Mouse (Mus musculus) liver, embryonic 13.5 days (tissue): ENCODE measurements around the gene Nfix. TPM values are rescaled to one million over a fixed set of nuclear protein-coding genes. Genes with fewer than 3 reads are reported as not detected.

Source experiments
- ATAC-seq: fragments of 200-750 bp; cut with Nextera tagmentation; 2 replicates; pipeline ENCODE4 v1.8.0; 2017; ENCODE audit warnings: low read depth, mild to moderate bottlenecking, moderate number of reproducible peaks, moderate library complexity
- DNase-seq: peaks from one replicate; pipeline ENCODE4 v3.0.0; 2022
- H3K27ac ChIP-seq: fragments of 300-500 bp; sonication (generic); 2 replicates; pipeline ENCODE4 v1.5.1; 2015; ENCODE audit warnings: moderate library complexity, mild to moderate bottlenecking, inconsistent platforms
- H3K27me3 ChIP-seq: fragments of 300-500 bp; sonication (generic); 2 replicates; pipeline ENCODE4 v1.6.1; 2015; ENCODE audit warnings: mild to moderate bottlenecking, inconsistent platforms
- H3K36me3 ChIP-seq: fragments of 300-500 bp; sonication (generic); 2 replicates; pipeline ENCODE4 v1.6.1; 2015; ENCODE audit warnings: mild to moderate bottlenecking, inconsistent platforms
- H3K4me1 ChIP-seq: fragments of 300-500 bp; sonication (generic); replicated peaks from 2 replicates; pipeline ENCODE4 v1.6.1; 2015; ENCODE audit warnings: inconsistent platforms
- H3K4me2 ChIP-seq: fragments of 300-500 bp; sonication (generic); 2 replicates; pipeline ENCODE4 v1.6.1; 2015; ENCODE audit warnings: inconsistent platforms, mild to moderate bottlenecking, moderate library complexity
- H3K4me3 ChIP-seq: fragments of 300-500 bp; sonication (generic); replicated peaks from 2 replicates; pipeline ENCODE4 v1.5.1; 2015; ENCODE audit warnings: mild to moderate bottlenecking, inconsistent platforms
- H3K9ac ChIP-seq: fragments of 300-500 bp; sonication (generic); 2 replicates; pipeline ENCODE4 v1.6.1; 2015; ENCODE audit warnings: mild to moderate bottlenecking, inconsistent platforms
- H3K9me3 ChIP-seq: fragments of 300-500 bp; sonication (generic); replicated peaks from 2 replicates; pipeline ENCODE4 v1.6.1; 2016; ENCODE audit warnings: inconsistent platforms
- WGBS: fragments of 180-500 bp; shearing (Covaris S2); methylation state at CpG from one replicate; pipeline ENCODE4 v1.1.7; 2015; ENCODE audit not compliant: insufficient replicate concordance; 5-methylcytosine and 5-hydroxymethylcytosine counted together
- polyA plus RNA-seq: library from polyadenylated mRNA; unstranded; fragments of >200 nt; fragmentation: Nextera tagmentation; extraction: Ambion mirVana; gene quantifications from 2 replicates; pipeline ENCODE4 v1.2.1, GENCODE M21; 2015

Gene Nfix
- polyA plus RNA-seq, 1 experiment from 2014 or later = 3.4 TPM

GRCm38 (mm10) chr8:84730541-84731370, 69.4 kb downstream of the Nfix start:
- peak overlapping the region; percentile 36 for H3K4me3 ChIP-seq

GRCm38 (mm10) chr8:84729921-84730362, 70.2 kb downstream of the Nfix start:
- Histone ChIP-seq H3K9ac (peak overlapping the region; percentile 83), H3K27ac (peak overlapping the region; percentile 99), H3K9me3 (no peaks in the 10 kb centered on the region), H3K27me3 (peaks cover 9% of the 10 kb centered on the region; the same call in 1 of the 2 replicates), H3K4me2 (peak overlapping the region; percentile 74), H3K4me1 (peaks cover 99% of the 10 kb centered on the region), H3K4me3 (peak overlapping the region; percentile 36), H3K36me3 (peaks cover 18% of the 10 kb centered on the region)
- DNase-seq (no peak), ATAC-seq (no peak)
- 87% methylated on average over 16 of the region's 16 CpGs for WGBS

More at GRCm38 (mm10) chr8:84730541-84731370, 69.4 kb downstream of the Nfix start:
- H3K4me1 ChIP-seq = peaks cover 98% of the 10 kb centered on the region
- peaks cover 17% of the 10 kb centered on the region for H3K27me3 ChIP-seq
- peak overlapping the region; percentile 83 for H3K9ac ChIP-seq
- no peaks in the 10 kb centered on the region for H3K9me3 ChIP-seq
- H3K27ac ChIP-seq = peak overlapping the region; percentile 99
- H3K36me3 ChIP-seq = peaks cover 15% of the 10 kb centered on the region
- H3K4me2 ChIP-seq = peak overlapping the region; percentile 74
- ATAC-seq (peak; percentile 92), DNase-seq (peak; percentile 94)
- 10% methylated on average over 9 of the region's 9 CpGs for WGBS

GRCm38 (mm10) chr8:84728474-84728873, 71.7 kb downstream of the Nfix start:
- Histone ChIP-seq H3K27me3 (no peaks in the 10 kb centered on the region; the same call in 1 of the 2 replicates), H3K36me3 (peaks cover 18% of the 10 kb centered on the region), H3K4me2 (no peak overlapping the region), H3K27ac (peak overlapping the region; percentile 99), H3K4me3 (no peak overlapping the region), H3K4me1 (peaks cover 100% of the 10 kb centered on the region), H3K9ac (peak overlapping the region; percentile 83), H3K9me3 (no peaks in the 10 kb centered on the region)
- ATAC-seq (no peak), DNase-seq (no peak)
- 73% methylated on average over 3 of the region's 3 CpGs for WGBS

- DNase-seq = no peak
- Histone ChIP-seq H3K36me3 (peaks cover 22% of the 10 kb centered on the region), H3K27ac (peak overlapping the region; percentile 99), H3K4me3 (peak overlapping the region; percentile 64; the same call in 1 of the 2 replicates), H3K4me1 (peaks cover 100% of the 10 kb centered on the region), H3K9ac (peak overlapping the region; percentile 83), H3K4me2 (peak overlapping the region; percentile 84), H3K27me3 (no peaks in the 10 kb centered on the region), H3K9me3 (no peaks in the 10 kb centered on the region)
- no peak for ATAC-seq
- 25% methylated on average over 3 of the region's 3 CpGs for WGBS
Measured at GRCm38 (mm10) chr8:84725941-84726259, 74.2 kb downstream of the Nfix start.

GRCm38 (mm10) chr8:84725246-84725940, 74.8 kb downstream of the Nfix start:
- WGBS = 64% methylated on average over 10 of the region's 10 CpGs
- H3K36me3 ChIP-seq = peaks cover 22% of the 10 kb centered on the region
- peak overlapping the region; percentile 84 for H3K4me2 ChIP-seq
- H3K4me1 ChIP-seq = peaks cover 98% of the 10 kb centered on the region
- H3K27ac ChIP-seq = peak overlapping the region; percentile 99
- H3K4me3 ChIP-seq = peak overlapping the region; percentile 64
- 0 out of 2 replicates have a peak, but pooled peaks cover 4% of the 10 kb centered on the region for H3K27me3 ChIP-seq
- peak overlapping the region; percentile 83 for H3K9ac ChIP-seq
- no peak for DNase-seq
- ATAC-seq = no peak
- no peaks in the 10 kb centered on the region for H3K9me3 ChIP-seq

GRCm38 (mm10) chr8:84724683-84725082, 75.5 kb downstream of the Nfix start:
- Histone ChIP-seq H3K27ac (peak overlapping the region; percentile 99), H3K4me3 (peak overlapping the region; percentile 64), H3K27me3 (0 out of 2 replicates have a peak, but pooled peaks cover 5% of the 10 kb centered on the region), H3K9ac (peak overlapping the region; percentile 83), H3K4me1 (peaks cover 96% of the 10 kb centered on the region), H3K36me3 (peaks cover 26% of the 10 kb centered on the region), H3K4me2 (peak overlapping the region; percentile 84), H3K9me3 (no peaks in the 10 kb centered on the region)
- ATAC-seq = peak; percentile 27; the same call in 1 of the 2 replicates
- peak; percentile 52 for DNase-seq
- 49% methylated on average over 9 of the region's 9 CpGs for WGBS

GRCm38 (mm10) chr8:84723571-84723900, 76.6 kb downstream of the Nfix start:
- no peaks in the 10 kb centered on the region for H3K9me3 ChIP-seq
- H3K27me3 ChIP-seq = 0 out of 2 replicates have a peak, but pooled peaks cover 5% of the 10 kb centered on the region
- H3K4me2 ChIP-seq = peak overlapping the region; percentile 84
- WGBS = 7% methylated on average over 7 of the region's 7 CpGs
- peak overlapping the region; percentile 83 for H3K9ac ChIP-seq
- ATAC-seq = peak; percentile 45
- DNase-seq = peak; percentile 67
- H3K27ac ChIP-seq = peak overlapping the region; percentile 99
- peaks cover 26% of the 10 kb centered on the region for H3K36me3 ChIP-seq
- H3K4me3 ChIP-seq = peak overlapping the region; percentile 64
- H3K4me1 ChIP-seq = peaks cover 90% of the 10 kb centered on the region

- 7% methylated on average over 10 of the region's 10 CpGs for WGBS
Measured at GRCm38 (mm10) chr8:84722850-84723570, 77.1 kb downstream of the Nfix start, which contains the start of gene G430095P16Rik. TSS of gene G430095P16Rik (plus strand) at chr8:84723007.

GRCm38 (mm10) chr8:84722530-84722849, 77.7 kb downstream of the Nfix start:
- H3K27ac ChIP-seq = peak overlapping the region; percentile 99
- H3K9me3 ChIP-seq = no peaks in the 10 kb centered on the region
- 43% methylated on average over 6 of the region's 6 CpGs for WGBS
- ATAC-seq = peak; percentile 11
- H3K27me3 ChIP-seq = peaks cover 11% of the 10 kb centered on the region
- peak overlapping the region; percentile 84 for H3K4me2 ChIP-seq
- peak overlapping the region; percentile 83 for H3K9ac ChIP-seq
- peaks cover 25% of the 10 kb centered on the region for H3K36me3 ChIP-seq
- peaks cover 86% of the 10 kb centered on the region for H3K4me1 ChIP-seq
- peak overlapping the region; percentile 64 for H3K4me3 ChIP-seq
- DNase-seq = no peak

More at GRCm38 (mm10) chr8:84722850-84723570, 77.1 kb downstream of the Nfix start, which contains the start of gene G430095P16Rik:
- Histone ChIP-seq H3K9me3 (no peaks in the 10 kb centered on the region), H3K4me2 (peak within 1 kb of the TSS; percentile 84), H3K27ac (peak within 1 kb of the TSS; percentile 99), H3K4me3 (peak within 1 kb of the TSS; percentile 64), H3K27me3 (peaks cover 6% of the 10 kb centered on the region), H3K4me1 (peaks cover 86% of the 10 kb centered on the region), H3K36me3 (peaks cover 26% of the 10 kb centered on the region), H3K9ac (peak within 1 kb of the TSS; percentile 83)
- DNase-seq (peak; percentile 83), ATAC-seq (peak; percentile 92)

- H3K4me1 ChIP-seq = peaks cover 66% of the 10 kb centered on the region
- 0 out of 2 replicates have a peak, but pooled peaks cover 8% of the 10 kb centered on the region for H3K36me3 ChIP-seq
- H3K9ac ChIP-seq = peak overlapping the region; percentile 11; the same call in 1 of the 2 replicates
- H3K27ac ChIP-seq = peak overlapping the region; percentile 65; the same call in 1 of the 2 replicates
- WGBS = 83% methylated on average over 5 of the region's 5 CpGs
- ATAC-seq = no peak
- peaks cover 36% of the 10 kb centered on the region for H3K27me3 ChIP-seq
- no peak overlapping the region for H3K4me3 ChIP-seq
- no peak for DNase-seq
- H3K9me3 ChIP-seq = no peaks in the 10 kb centered on the region
- no peak overlapping the region for H3K4me2 ChIP-seq
Measured at GRCm38 (mm10) chr8:84718959-84719690, 81.0 kb downstream of the Nfix start.
